Mouse (Mus musculus) NIH3T3 (cell line): ENCODE data around the gene Thumpd2.

Source experiments
- DNase-seq: peaks from one replicate; pipeline ENCODE4 v3.0.0-alpha.2; 2012; ENCODE audit warnings: low read depth

Gene Thumpd2

GRCm38 (mm10) chr17:81064979-81065311 is at the start of gene Thumpd2:
Gene Thumpd2 (minus strand): TSS chr17:81065082.
- DNase-seq = peak; percentile 97

- DNase-seq = no peak
These were observed 39.4 kb upstream of the Thumpd2 start for GRCm38 (mm10) chr17:81104237-81104636.

- no peak for DNase-seq
These were observed 38.0 kb upstream of the Thumpd2 start for GRCm38 (mm10) chr17:81102866-81103265.

- DNase-seq = no peak
These were observed 33.6 kb upstream of the Thumpd2 start for GRCm38 (mm10) chr17:81098444-81098843.

GRCm38 (mm10) chr17:81096490-81096889 is 31.6 kb upstream of the Thumpd2 start:
- no peak for DNase-seq

- no peak for DNase-seq
These were observed 27.9 kb upstream of the Thumpd2 start for GRCm38 (mm10) chr17:81092794-81093193.

- no peak for DNase-seq
These were observed 24.0 kb upstream of the Thumpd2 start for GRCm38 (mm10) chr17:81088866-81089265.

GRCm38 (mm10) chr17:81087735-81088134 is 22.9 kb upstream of the Thumpd2 start:
- DNase-seq = no peak

GRCm38 (mm10) chr17:81064279-81064978 is 453 bp downstream of the Thumpd2 start:
- DNase-seq = peak; percentile 52

GRCm38 (mm10) chr17:81063346-81063745 is 1.5 kb downstream of the Thumpd2 start:
- peak; percentile 37 for DNase-seq

- DNase-seq = peak; percentile 8
These were observed 2.5 kb downstream of the Thumpd2 start for GRCm38 (mm10) chr17:81062349-81062871.

GRCm38 (mm10) chr17:81056796-81057381 is 8.0 kb downstream of the Thumpd2 start:
- no peak for DNase-seq

GRCm38 (mm10) chr17:81056035-81056434 is 8.8 kb downstream of the Thumpd2 start:
- DNase-seq = no peak

- DNase-seq = no peak
These were observed 9.4 kb downstream of the Thumpd2 start for GRCm38 (mm10) chr17:81055522-81055921.

- DNase-seq = no peak
These were observed 11.6 kb downstream of the Thumpd2 start for GRCm38 (mm10) chr17:81053274-81053673.

- no peak for DNase-seq
These were observed 16.8 kb downstream of the Thumpd2 start for GRCm38 (mm10) chr17:81047930-81048564.

GRCm38 (mm10) chr17:81045525-81046150 is 19.2 kb downstream of the Thumpd2 start:
- peak; percentile 52 for DNase-seq

GRCm38 (mm10) chr17:81045115-81045514 is 19.8 kb downstream of the Thumpd2 start:
- no peak for DNase-seq

GRCm38 (mm10) chr17:81044356-81044755 is 20.5 kb downstream of the Thumpd2 start:
- DNase-seq = no peak

- DNase-seq = no peak
These were observed 23.2 kb downstream of the Thumpd2 start for GRCm38 (mm10) chr17:81041662-81042061.

- DNase-seq = no peak
These were observed 26.0 kb downstream of the Thumpd2 start for GRCm38 (mm10) chr17:81038707-81039408.

GRCm38 (mm10) chr17:81035354-81035753 is 29.5 kb downstream of the Thumpd2 start:
- no peak for DNase-seq
